ENCODE assay signal across 9 mouse cellular contexts in genomic region chr4:82946276-82946612, GRCm38 (mm10).
A peak's percentile ranks its signal among the peaks of the same experiment; 100 is the strongest.
DNase-seq lines count a peak whose midpoint lies in the region; ATAC-seq and TF ChIP-seq lines count a peak whose summit lies in the region.
"Had no signal": no experiment of that assay in that cellular context is flagged by ENCODE, and none has a peak within 500 bp of the region (broad histone marks: within the 10 kb centered on the region; RNA-seq: fewer than 3 reads in every experiment).

No protein-coding gene starts in this region.

- peak; percentile 22 for DNase-seq in lung, postnatal 10 days
- no peak for DNase-seq in lung, adult 18-20 months
- peak; percentile 89 for DNase-seq in forebrain, postnatal 0 days
- DNase-seq in left cerebral cortex, adult 2 months (ENCODE audit: extremely low spot score in 1 of 2, low spot score in 2 of 2) = peak in 1 of 2 experiments; percentile 37
- DNase-seq in right cerebral cortex, postnatal 36 days (ENCODE audit: low spot score in 2 of 2) = peak; percentile 28 to 44
- DNase-seq in heart, adult 2 months = no peak
- DNase-seq in kidney, adult 8-10 months = no peak
- DNase-seq: liver, embryonic 13.5 days had no signal

- H3K36me3 ChIP-seq in forebrain, postnatal 0 days (ENCODE audit: insufficient read depth) = no peaks in the 10 kb centered on the region
- no peaks in the 10 kb centered on the region for H3K36me3 ChIP-seq in heart, adult 2 months (ENCODE audit: control insufficient read depth, insufficient read depth, low read length)
- peaks cover 12% of the 10 kb centered on the region; the same call in 1 of the 2 replicates for H3K36me3 ChIP-seq in kidney, embryonic 16.5 days (ENCODE audit: insufficient read depth, low read length)
- H3K36me3 ChIP-seq: liver, embryonic 13.5 days had no signal

- TF ChIP-seq EP300 in heart, adult 2 months (IDR thresholded peaks at IDR 0.05; ENCODE audit: insufficient read depth, low read depth, low read length) = no peak

- no peak for TF ChIP-seq CTCF in forebrain, postnatal 0 days (IDR thresholded peaks at IDR 0.05; ENCODE audit: low read depth)
- TF ChIP-seq CTCF in left cerebral cortex, adult 2 months (IDR thresholded peaks at IDR 0.05) = no peak
- no peak for TF ChIP-seq CTCF in heart, adult 2 months (IDR thresholded peaks at IDR 0.05)

- no peak overlapping the region for H3K9ac ChIP-seq in forebrain, postnatal 0 days
- no peak overlapping the region for H3K9ac ChIP-seq in heart, adult 2 months (ENCODE audit: low read depth, low read length)
- H3K9ac ChIP-seq in kidney, embryonic 16.5 days (replicated peaks; ENCODE audit: low read length) = no peak overlapping the region
- H3K9ac ChIP-seq: liver, embryonic 13.5 days had no signal

- peak overlapping the region; percentile 24; the same call in 1 of the 2 replicates for H3K4me2 ChIP-seq in forebrain, postnatal 0 days (ENCODE audit: low read depth)
- H3K4me2 ChIP-seq in kidney, embryonic 16.5 days (replicated peaks; ENCODE audit: low read depth, low read length) = no peak overlapping the region
- H3K4me2 ChIP-seq: liver, embryonic 13.5 days had no signal

- no peaks in the 10 kb centered on the region for H3K27me3 ChIP-seq in forebrain, postnatal 0 days (ENCODE audit: insufficient read depth, low read length)
- H3K27me3 ChIP-seq in heart, adult 2 months (ENCODE audit: control insufficient read depth, insufficient read depth, low read length) = no peaks in the 10 kb centered on the region
- H3K27me3 ChIP-seq in kidney, embryonic 16.5 days (ENCODE audit: insufficient read depth, low read length) = no peaks in the 10 kb centered on the region
- H3K27me3 ChIP-seq: liver, embryonic 13.5 days had no signal

- no peak for TF ChIP-seq POLR2A in heart, adult 2 months (IDR thresholded peaks at IDR 0.05; ENCODE audit: insufficient read depth, low read depth, low read length)

- WGBS in forebrain, postnatal 0 days = 12% methylated on average over 3 of the region's 3 CpGs
- WGBS in heart, adult 2 months = 61% methylated on average over 3 of the region's 3 CpGs
- 68% methylated on average over 3 of the region's 3 CpGs for WGBS in kidney, embryonic 16.5 days

- H3K27ac ChIP-seq in forebrain, postnatal 0 days (ENCODE audit: low read depth, low read length) = peak overlapping the region; percentile 81
- peak overlapping the region; percentile 78 for H3K27ac ChIP-seq in left cerebral cortex, adult 2 months
- no peak overlapping the region for H3K27ac ChIP-seq in heart, adult 2 months
- no peak overlapping the region for H3K27ac ChIP-seq in kidney, embryonic 16.5 days (ENCODE audit: low read length)
- H3K27ac ChIP-seq: liver, embryonic 13.5 days had no signal

- H3K4me3 ChIP-seq in forebrain, postnatal 0 days (ENCODE audit: low read depth, low read length) = no peak overlapping the region
- H3K4me3 ChIP-seq in left cerebral cortex, adult 2 months = no peak overlapping the region
- no peak overlapping the region for H3K4me3 ChIP-seq in heart, adult 2 months
- no peak overlapping the region for H3K4me3 ChIP-seq in kidney, embryonic 16.5 days (ENCODE audit: low read length)
- H3K4me3 ChIP-seq: liver, embryonic 13.5 days had no signal

- H3K9me3 ChIP-seq in forebrain, postnatal 0 days (ENCODE audit: low read length) = no peaks in the 10 kb centered on the region
- H3K9me3 ChIP-seq in kidney, embryonic 16.5 days (ENCODE audit: low read length) = no peaks in the 10 kb centered on the region
- H3K9me3 ChIP-seq: liver, embryonic 13.5 days had no signal

- H3K4me1 ChIP-seq in forebrain, postnatal 0 days (ENCODE audit: insufficient read depth) = peaks cover 9% of the 10 kb centered on the region; the same call in 1 of the 2 replicates
- no peaks in the 10 kb centered on the region for H3K4me1 ChIP-seq in heart, adult 2 months (ENCODE audit: control insufficient read depth, insufficient read depth, low read length)
- no peaks in the 10 kb centered on the region for H3K4me1 ChIP-seq in kidney, embryonic 16.5 days (ENCODE audit: insufficient read depth, low read length)
- H3K4me1 ChIP-seq: liver, embryonic 13.5 days had no signal

- H3K79me2 ChIP-seq in heart, adult 2 months (replicated peaks; ENCODE audit: control insufficient read depth, insufficient read depth, low read length) = no peaks in the 10 kb centered on the region

- peak; percentile 88 for ATAC-seq in forebrain, postnatal 0 days
- no peak for ATAC-seq in kidney, embryonic 16.5 days (ENCODE audit: low FRiP score, low TSS enrichment)

- intact Hi-C loops in left cerebral cortex, adult 2 months (cut with DNase I) = loop anchor here (2.0 kb wide), 1 partner anchor 233 kb away; no protein-coding TSS in a partner anchor
- intact Hi-C loops in heart, adult 2 months (cut with DNase I) = no loop called here

Comparison
In these comparisons a context has a peak if more than half of its experiments do, and no peak if none do; other contexts are left out.
1. DNase-seq: peak in lung, postnatal 10 days (single experiment), forebrain, postnatal 0 days (single experiment) and right cerebral cortex, postnatal 36 days (2 of 2); none in lung, adult 18-20 months (0 of 2), heart, adult 2 months (0 of 2) and kidney, adult 8-10 months (0 of 2).
2. H3K27ac ChIP-seq: peak in forebrain, postnatal 0 days (single experiment) and left cerebral cortex, adult 2 months (single experiment); none in heart, adult 2 months (single experiment) and kidney, embryonic 16.5 days (single experiment).